Mouse (Mus musculus) intestine, embryonic 14.5 days (tissue): ENCODE measurements at regions not wholly inside any gene's neighbourhood (a gene's known extent, or its start where the extent isn't known, plus 50 kb on each side); places are given as distances from the start of the nearest gene placed in this dataset.

Experiments used
- ATAC-seq: fragments of 200-750 bp; cut with Nextera tagmentation; replicated peaks from 2 replicates; pipeline ENCODE4 v1.8.0; 2017; ENCODE audit warnings: low read depth, moderate number of reproducible peaks, moderate TSS enrichment, moderate library complexity; ENCODE audit not compliant: low FRiP score, low TSS enrichment
- DNase-seq: peaks from one replicate; pipeline ENCODE4 v3.0.0-alpha.2; 2018; ENCODE audit warnings: low spot score
- H3K27ac ChIP-seq: fragments of 300-500 bp; sonication (generic); 2 replicates; pipeline ENCODE4 v1.5.1; 2014; ENCODE audit warnings: low read depth, mild to moderate bottlenecking, control low read depth
- H3K27me3 ChIP-seq: fragments of 300-500 bp; sonication (generic); replicated peaks from 2 replicates; pipeline ENCODE4 v1.6.1; 2014; ENCODE audit warnings: low read length, control low read depth; ENCODE audit not compliant: control insufficient read depth, insufficient read depth
- H3K36me3 ChIP-seq: fragments of 300-500 bp; sonication (generic); 2 replicates; pipeline ENCODE4 v1.6.1; 2014; ENCODE audit warnings: low read length, control low read depth; ENCODE audit not compliant: control insufficient read depth, insufficient read depth
- H3K4me1 ChIP-seq: fragments of 300-500 bp; sonication (generic); replicated peaks from 2 replicates; pipeline ENCODE4 v1.6.1; 2014; ENCODE audit warnings: low read length, control low read depth, mixed read lengths; ENCODE audit not compliant: control insufficient read depth, insufficient read depth
- H3K4me2 ChIP-seq: fragments of 300-500 bp; sonication (generic); 2 replicates; pipeline ENCODE4 v1.6.1; 2014; ENCODE audit warnings: low read length
- H3K4me3 ChIP-seq: fragments of 300-500 bp; sonication (generic); 2 replicates; pipeline ENCODE4 v1.5.1; 2014; ENCODE audit warnings: low read depth, low read length, control low read depth, mixed read lengths
- H3K9ac ChIP-seq: fragments of 300-500 bp; sonication (generic); 2 replicates; pipeline ENCODE4 v1.6.1; 2014; ENCODE audit warnings: mild to moderate bottlenecking, low read length
- H3K9me3 ChIP-seq: fragments of 300-500 bp; sonication (generic); 2 replicates; pipeline ENCODE4 v1.6.1; 2016; ENCODE audit warnings: low read length, control low read depth; ENCODE audit not compliant: control insufficient read depth
- WGBS: fragments of 180-500 bp; shearing (Covaris S2); extraction: QIAGEN DNeasy Blood & Tissue Kit; methylation state at CpG from one replicate; pipeline ENCODE4 v1.1.7; 2014; 5-methylcytosine and 5-hydroxymethylcytosine counted together

GRCm38 (mm10) chr10:118749756-118750155 is 120.3 kb downstream of the Dyrk2 start:
- H3K36me3 ChIP-seq: no peaks in the 10 kb centered on the region
- H3K4me2 ChIP-seq: no peak overlapping the region
- H3K27ac ChIP-seq: no peak overlapping the region
- H3K9ac ChIP-seq: no peak overlapping the region
- no peak overlapping the region for H3K4me3 ChIP-seq
- ATAC-seq: no peak
- WGBS: 75% methylated on average over 6 of the region's 6 CpGs
- peaks cover 11% of the 10 kb centered on the region for H3K4me1 ChIP-seq
- H3K27me3 ChIP-seq: no peaks in the 10 kb centered on the region
- DNase-seq: no peak
- H3K9me3 ChIP-seq: no peaks in the 10 kb centered on the region

DNA sequence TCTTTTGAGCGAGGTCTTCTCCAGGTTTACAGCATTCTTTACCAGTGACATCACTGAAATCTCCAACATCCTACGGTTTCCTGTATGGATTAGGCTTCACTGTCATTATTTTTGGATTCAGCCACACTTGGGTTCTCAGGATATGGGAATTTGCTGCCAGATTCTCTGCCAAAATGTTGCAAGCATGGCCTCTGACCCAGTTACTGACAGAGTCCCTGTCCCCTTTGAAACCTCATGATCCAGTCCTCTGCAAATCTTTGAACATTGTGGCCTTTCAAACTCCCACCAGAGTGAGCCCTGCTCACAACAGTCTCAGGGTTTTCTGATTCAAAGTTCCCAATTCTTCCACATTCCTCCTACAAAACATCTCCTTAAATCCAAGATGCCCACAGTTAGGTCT is 118.9 kb downstream of the Dyrk2 start:
- WGBS: 63% methylated on average over 2 of the region's 2 CpGs
- no peaks in the 10 kb centered on the region for H3K27me3 ChIP-seq
- ATAC-seq (no peak), DNase-seq (no peak)
- peaks cover 11% of the 10 kb centered on the region for H3K4me1 ChIP-seq
- H3K36me3 ChIP-seq: no peaks in the 10 kb centered on the region
- no peak overlapping the region for H3K4me2 ChIP-seq
- H3K27ac ChIP-seq: no peak overlapping the region
- H3K4me3 ChIP-seq: no peak overlapping the region
- no peak overlapping the region for H3K9ac ChIP-seq
- no peaks in the 10 kb centered on the region for H3K9me3 ChIP-seq

DNA sequence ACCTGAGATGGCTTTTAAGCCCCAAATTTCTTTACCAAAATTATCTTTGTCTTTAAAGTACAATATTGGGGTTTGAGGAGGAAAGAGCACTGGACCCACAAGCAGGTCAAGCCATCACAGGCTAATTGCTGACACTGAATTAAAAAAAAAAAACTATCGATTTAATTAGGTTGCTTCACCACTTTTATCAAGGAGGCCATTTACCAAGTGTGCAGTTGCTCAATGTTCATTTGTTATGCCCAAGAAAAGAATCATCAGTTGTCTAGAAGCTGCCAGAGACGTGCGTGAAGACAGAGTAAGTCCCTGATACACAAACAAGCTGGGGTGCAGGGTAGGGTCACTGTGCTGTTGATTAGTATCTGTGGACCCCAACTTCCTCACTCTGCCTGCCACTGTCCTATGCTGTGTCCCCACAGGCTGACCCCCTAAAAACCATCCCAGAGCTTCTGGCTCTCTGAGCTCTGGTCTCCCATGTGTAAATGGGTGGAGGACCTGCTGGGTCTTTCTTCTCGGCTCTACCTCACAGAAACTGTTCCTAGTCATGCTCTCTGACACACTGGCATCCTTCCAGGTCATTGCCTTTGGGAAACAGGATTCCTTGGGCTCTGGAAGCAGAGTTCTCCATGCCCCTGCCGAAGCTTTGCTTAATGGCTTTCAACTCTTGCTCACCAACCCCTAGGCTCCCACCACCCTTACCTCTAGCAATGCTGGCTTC is 116.8 kb downstream of the Dyrk2 start:
- no peak overlapping the region for H3K9ac ChIP-seq
- ATAC-seq (no peak), DNase-seq (no peak)
- H3K4me3 ChIP-seq: no peak overlapping the region
- no peak overlapping the region for H3K27ac ChIP-seq
- H3K4me1 ChIP-seq: peaks cover 1% of the 10 kb centered on the region; the same call in 1 of the 2 replicates
- H3K4me2 ChIP-seq: no peak overlapping the region
- WGBS: 80% methylated on average over 5 of the region's 5 CpGs
- no peaks in the 10 kb centered on the region for H3K9me3 ChIP-seq
- no peaks in the 10 kb centered on the region for H3K27me3 ChIP-seq
- no peaks in the 10 kb centered on the region for H3K36me3 ChIP-seq

- Histone ChIP-seq H3K27ac (no peak overlapping the region), H3K9ac (no peak overlapping the region), H3K4me1 (no peaks in the 10 kb centered on the region), H3K27me3 (no peaks in the 10 kb centered on the region), H3K9me3 (no peaks in the 10 kb centered on the region), H3K4me2 (no peak overlapping the region), H3K36me3 (no peaks in the 10 kb centered on the region), H3K4me3 (no peak overlapping the region)
- ATAC-seq (no peak), DNase-seq (no peak)
- WGBS: 90% methylated on average over 13 of the region's 13 CpGs
Observed at GRCm38 (mm10) chr10:118754791-118755190, 115.2 kb downstream of the Dyrk2 start.

DNA sequence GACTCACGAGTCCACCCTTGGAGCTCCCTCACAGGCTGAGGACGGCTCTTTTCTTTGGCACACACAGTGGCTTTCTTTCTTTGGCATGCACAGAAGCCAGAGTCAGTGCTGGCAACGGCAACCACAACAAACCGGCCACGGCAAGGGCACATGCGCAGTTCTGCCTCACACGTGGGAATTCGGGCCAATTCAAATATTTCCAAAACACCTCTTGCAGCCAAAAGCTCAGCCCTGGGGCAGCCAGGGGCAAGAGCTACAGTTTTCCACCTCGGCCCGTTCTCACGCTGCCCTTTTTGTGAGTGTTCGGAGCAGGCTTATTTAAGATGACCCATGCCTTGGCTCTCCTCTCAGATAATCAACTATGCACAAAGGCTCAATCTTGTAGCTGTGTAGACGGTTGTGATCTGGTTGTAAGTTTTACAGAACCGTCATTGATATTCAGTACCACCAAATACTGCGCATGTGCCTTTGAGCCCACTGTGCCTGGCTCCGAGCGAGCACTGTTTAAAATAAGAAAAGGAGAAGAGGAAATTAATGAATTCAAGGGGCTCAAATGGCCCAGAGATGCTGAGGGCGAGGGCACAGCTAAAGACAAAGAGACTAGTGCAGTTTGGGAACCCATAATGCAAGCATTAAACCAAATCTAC is 111.1 kb downstream of the Dyrk2 start:
- Histone ChIP-seq H3K4me3 (no peak overlapping the region), H3K9me3 (no peaks in the 10 kb centered on the region), H3K4me1 (peaks cover 15% of the 10 kb centered on the region; the same call in 1 of the 2 replicates), H3K36me3 (no peaks in the 10 kb centered on the region), H3K4me2 (no peak overlapping the region), H3K27ac (no peak overlapping the region), H3K27me3 (no peaks in the 10 kb centered on the region), H3K9ac (no peak overlapping the region)
- ATAC-seq (no peak), DNase-seq (no peak)
- 92% methylated on average over 18 of the region's 18 CpGs for WGBS

GRCm38 (mm10) chr10:118760441-118760840 is 109.6 kb downstream of the Dyrk2 start:
- H3K9me3 ChIP-seq: no peaks in the 10 kb centered on the region
- WGBS: 74% methylated on average over 8 of the region's 8 CpGs
- no peak overlapping the region for H3K27ac ChIP-seq
- no peak overlapping the region for H3K4me2 ChIP-seq
- ATAC-seq (no peak), DNase-seq (no peak)
- no peak overlapping the region for H3K4me3 ChIP-seq
- H3K36me3 ChIP-seq: no peaks in the 10 kb centered on the region
- no peaks in the 10 kb centered on the region for H3K27me3 ChIP-seq
- no peak overlapping the region for H3K9ac ChIP-seq
- H3K4me1 ChIP-seq: peaks cover 15% of the 10 kb centered on the region; the same call in 1 of the 2 replicates

- DNase-seq (no peak), ATAC-seq (no peak)
- Histone ChIP-seq H3K27ac (no peak overlapping the region), H3K36me3 (no peaks in the 10 kb centered on the region), H3K4me1 (peaks cover 21% of the 10 kb centered on the region), H3K4me3 (no peak overlapping the region), H3K9me3 (no peaks in the 10 kb centered on the region), H3K9ac (no peak overlapping the region), H3K4me2 (no peak overlapping the region), H3K27me3 (no peaks in the 10 kb centered on the region)
- 52% methylated on average over 10 of the region's 10 CpGs for WGBS
Observed at GRCm38 (mm10) chr10:118761101-118761868, 108.7 kb downstream of the Dyrk2 start.

GRCm38 (mm10) chr10:118765051-118765450 is 105.0 kb downstream of the Dyrk2 start:
- WGBS: 81% methylated on average over 9 of the region's 9 CpGs
- H3K27ac ChIP-seq: no peak overlapping the region

More at GRCm38 (mm10) chr10:118765051-118765450, 105.0 kb downstream of the Dyrk2 start:
- no peaks in the 10 kb centered on the region for H3K27me3 ChIP-seq
- no peak overlapping the region for H3K4me2 ChIP-seq
- H3K4me3 ChIP-seq: no peak overlapping the region
- H3K9ac ChIP-seq: no peak overlapping the region
- no peak for DNase-seq
- H3K9me3 ChIP-seq: no peaks in the 10 kb centered on the region
- no peaks in the 10 kb centered on the region for H3K36me3 ChIP-seq
- peaks cover 29% of the 10 kb centered on the region for H3K4me1 ChIP-seq
- no peak for ATAC-seq
